8 mouse cellular contexts compared by ENCODE assay signal in the genomic region with DNA sequence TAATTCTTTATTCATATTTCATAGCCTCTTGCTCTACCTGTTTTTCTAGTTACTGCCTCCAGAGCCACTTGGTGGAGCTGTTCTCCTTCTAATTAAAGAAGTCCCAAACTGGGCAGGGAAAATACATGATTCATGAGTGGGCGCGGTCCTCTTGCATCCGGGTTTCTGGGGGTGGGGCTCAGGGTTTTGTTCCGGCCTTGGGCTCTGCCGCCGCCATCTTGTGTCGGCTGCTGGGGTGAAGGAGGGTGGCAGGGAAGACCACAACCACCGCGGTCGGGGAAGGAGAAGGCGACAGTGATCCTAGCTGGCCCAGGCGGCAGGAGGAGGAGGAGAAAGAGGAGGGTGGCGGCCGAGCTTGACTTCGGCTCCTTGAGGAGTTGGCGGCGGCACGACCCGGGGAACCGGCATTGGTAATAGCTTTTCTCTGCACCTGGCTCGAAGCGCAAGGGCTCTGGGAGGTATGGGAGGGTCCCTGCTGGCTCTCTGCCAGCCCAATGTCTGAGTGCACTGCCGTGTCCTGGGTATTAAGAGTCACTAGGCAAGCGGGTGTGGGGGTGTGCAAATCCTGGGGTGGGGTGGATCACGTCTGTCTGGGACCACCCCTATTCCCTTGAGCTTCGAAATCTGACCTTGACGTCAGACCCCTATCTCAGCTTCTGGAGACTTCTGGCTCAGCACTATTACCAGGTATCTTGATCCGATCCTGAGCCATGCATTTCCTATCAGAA. TPM values are rescaled to one million over a fixed set of nuclear protein-coding genes. Genes with fewer than 3 reads are reported as not detected.
DNase-seq lines count a peak whose midpoint lies in the region; ATAC-seq and TF ChIP-seq lines count a peak whose summit lies in the region.

No protein-coding gene starts in this region.

- H3K9me3 ChIP-seq in heart, embryonic 15.5 days (replicated peaks) = no peaks in the 10 kb centered on the region
- no peaks in the 10 kb centered on the region for H3K9me3 ChIP-seq in liver, embryonic 14.5 days (ENCODE audit: control insufficient read depth, low read length)
- no peaks in the 10 kb centered on the region for H3K9me3 ChIP-seq in neural tube, embryonic 11.5 days (ENCODE audit: control insufficient read depth, low read length)
- no peaks in the 10 kb centered on the region for H3K9me3 ChIP-seq in stomach, postnatal 0 days (ENCODE audit: control insufficient read depth, low read length)

- no peak for TF ChIP-seq EP300 in liver, embryonic 14.5 days (IDR thresholded peaks at IDR 0.05; ENCODE audit: low read depth)
- TF ChIP-seq EP300 in stomach, postnatal 0 days (optimal IDR thresholded peaks at IDR 0.05) = peak; percentile 31

- H3K9ac ChIP-seq in heart, embryonic 15.5 days = peak overlapping the region; percentile 75
- peak overlapping the region; percentile 81 for H3K9ac ChIP-seq in liver, embryonic 14.5 days (replicated peaks)
- peak overlapping the region; percentile 79 for H3K9ac ChIP-seq in neural tube, embryonic 11.5 days (ENCODE audit: low read length)
- peak overlapping the region; percentile 74 for H3K9ac ChIP-seq in stomach, postnatal 0 days (ENCODE audit: low read length)

- H3K4me2 ChIP-seq in heart, embryonic 15.5 days = peak overlapping the region; percentile 63
- H3K4me2 ChIP-seq in liver, embryonic 14.5 days (ENCODE audit: low read depth) = peak overlapping the region; percentile 81
- peak overlapping the region; percentile 46 for H3K4me2 ChIP-seq in neural tube, embryonic 11.5 days (ENCODE audit: low read depth)
- peak overlapping the region; percentile 50 for H3K4me2 ChIP-seq in stomach, postnatal 0 days (replicated peaks; ENCODE audit: low read depth)

- peaks cover 17% of the 10 kb centered on the region for H3K4me1 ChIP-seq in heart, embryonic 15.5 days (replicated peaks)
- H3K4me1 ChIP-seq in liver, embryonic 14.5 days (replicated peaks; ENCODE audit: control insufficient read depth in 2 of 2, insufficient read depth in 2 of 2, low read length in 1 of 2) = peaks cover 0 to 2% of the 10 kb centered on the region in 2 experiments; a peak in 1 of 4 replicates
- H3K4me1 ChIP-seq in neural tube, embryonic 11.5 days (ENCODE audit: control insufficient read depth, insufficient read depth, low read length) = peaks cover 3% of the 10 kb centered on the region; the same call in 1 of the 2 replicates
- no peaks in the 10 kb centered on the region for H3K4me1 ChIP-seq in stomach, postnatal 0 days (replicated peaks; ENCODE audit: control insufficient read depth, insufficient read depth)

- peak; percentile 75 for DNase-seq in c-Kit-negative CD71-positive TER-119-positive erythroid progenitor cells, embryonic 14.5 days (ENCODE audit: low read depth, low spot score)
- DNase-seq in fibroblast of lung, adult 2 months (ENCODE audit: low read depth) = peak; percentile 45
- DNase-seq in kidney, postnatal 25 days = peak; percentile 90 to 91
- DNase-seq in liver, embryonic 14.5 days (ENCODE audit: low read depth in 3 of 3, low spot score in 3 of 3) = peak; percentile 79 to 88 (median 84)
- peak; percentile 86 for DNase-seq in neural tube, embryonic 11.5 days (ENCODE audit: low spot score)
- peak; percentile 85 for DNase-seq in stomach, postnatal 0 days (ENCODE audit: low spot score)

- H3K36me3 ChIP-seq in heart, embryonic 15.5 days = no peaks in the 10 kb centered on the region
- peaks cover 2% of the 10 kb centered on the region; the same call in 1 of the 2 replicates for H3K36me3 ChIP-seq in liver, embryonic 14.5 days (replicated peaks; ENCODE audit: control insufficient read depth, insufficient read depth, low read depth)
- H3K36me3 ChIP-seq in neural tube, embryonic 11.5 days (ENCODE audit: control insufficient read depth, insufficient read depth, low read length) = no peaks in the 10 kb centered on the region; the same call in 1 of the 2 replicates
- no peaks in the 10 kb centered on the region for H3K36me3 ChIP-seq in stomach, postnatal 0 days (ENCODE audit: control insufficient read depth, insufficient read depth, low read length)

- H3K27ac ChIP-seq in heart, embryonic 15.5 days = peak overlapping the region; percentile 85
- peak overlapping the region; percentile 63 for H3K27ac ChIP-seq in liver, embryonic 14.5 days
- H3K27ac ChIP-seq in neural tube, embryonic 11.5 days (ENCODE audit: low read depth, low read length) = peak overlapping the region; percentile 60; the same call in 1 of the 2 replicates
- peak overlapping the region; percentile 82 for H3K27ac ChIP-seq in stomach, postnatal 0 days (replicated peaks)

- H3K27me3 ChIP-seq in heart, embryonic 15.5 days = no peaks in the 10 kb centered on the region
- no peaks in the 10 kb centered on the region for H3K27me3 ChIP-seq in liver, embryonic 14.5 days (ENCODE audit: control insufficient read depth, insufficient read depth, low read length)
- H3K27me3 ChIP-seq in neural tube, embryonic 11.5 days (ENCODE audit: control insufficient read depth, insufficient read depth, low read length) = no peaks in the 10 kb centered on the region
- no peaks in the 10 kb centered on the region for H3K27me3 ChIP-seq in stomach, postnatal 0 days (ENCODE audit: control insufficient read depth, insufficient read depth, low read length)

- peak overlapping the region; percentile 72 for H3K4me3 ChIP-seq in heart, embryonic 15.5 days
- peak overlapping the region; percentile 79 to 94 for H3K4me3 ChIP-seq in liver, embryonic 14.5 days (ENCODE audit: insufficient read depth in 1 of 2, low read depth in 2 of 2, low read length in 2 of 2)
- peak overlapping the region; percentile 57 for H3K4me3 ChIP-seq in neural tube, embryonic 11.5 days (ENCODE audit: low read depth, low read length)
- peak overlapping the region; percentile 58 for H3K4me3 ChIP-seq in stomach, postnatal 0 days (ENCODE audit: low read depth, low read length)

- ATAC-seq in CD4-positive, CD25-positive, alpha-beta regulatory T cell, adult 4 months = peak; percentile 77
- ATAC-seq in heart, embryonic 15.5 days (replicated peaks; ENCODE audit: insufficient number of reproducible peaks, insufficient read depth, low FRiP score, low read depth) = peak; percentile 83
- peak; percentile 83 for ATAC-seq in liver, embryonic 14.5 days (ENCODE audit: insufficient read depth)
- peak; percentile 88 for ATAC-seq in neural tube, embryonic 11.5 days (ENCODE audit: insufficient read depth, low FRiP score, low TSS enrichment)
- ATAC-seq in stomach, postnatal 0 days (ENCODE audit: low FRiP score, low TSS enrichment) = peak; percentile 93

- WGBS in heart, embryonic 15.5 days = 17% methylated on average over 24 of the region's 28 CpGs
- WGBS in liver, embryonic 14.5 days (ENCODE audit: insufficient replicate concordance) = 4% methylated on average over 25 of the region's 28 CpGs
- 25% methylated on average over 27 of the region's 28 CpGs for WGBS in neural tube, embryonic 11.5 days
- 14% methylated on average over 25 of the region's 28 CpGs for WGBS in stomach, postnatal 0 days

- TF ChIP-seq CTCF in liver, embryonic 14.5 days (IDR thresholded peaks at IDR 0.05; ENCODE audit: low read depth) = peak; percentile 67
- TF ChIP-seq CTCF in stomach, postnatal 0 days (IDR thresholded peaks at IDR 0.05; ENCODE audit: low read depth) = peak; percentile 78

RNA-seq across cellular contexts. Expression of gene Uba1, which starts 4.8 kb away (rescaled TPM):
- polyA plus RNA-seq in CD4-positive, CD25-positive, alpha-beta regulatory T cell, adult 4 months (2017; shearing (Covaris generic)) = 100 to 1,000 TPM; 112 to 149 TPM
- polyA plus RNA-seq in heart, embryonic 15.5 days (2015; fragmentation: Nextera tagmentation; extraction: Ambion mirVana) = 140 and 167 TPM in 2 replicates
- polyA plus RNA-seq in liver, embryonic 14.5 days (2012; rRNA removed) = 93.8 and 94.4 TPM in 2 replicates
- 70.7 and 73.6 TPM in 2 replicates for polyA plus RNA-seq in liver, embryonic 14.5 days (2014; fragmentation: Nextera tagmentation; extraction: Ambion mirVana)
- polyA plus RNA-seq in neural tube, embryonic 11.5 days (2014; fragmentation: Nextera tagmentation; extraction: Ambion mirVana) = 324 and 355 TPM in 2 replicates
- 89.4 and 93.1 TPM in 2 replicates for polyA plus RNA-seq in stomach, postnatal 0 days (2015; fragmentation: Nextera tagmentation; extraction: Ambion mirVana)

RNA-seq across cellular contexts. Expression of gene Cdk16, which starts 24.9 kb away (rescaled TPM):
- 10 to 100 TPM; 10.3 to 11.1 TPM for polyA plus RNA-seq in CD4-positive, CD25-positive, alpha-beta regulatory T cell, adult 4 months (2017; shearing (Covaris generic))
- polyA plus RNA-seq in heart, embryonic 15.5 days (2015; fragmentation: Nextera tagmentation; extraction: Ambion mirVana) = 107 and 136 TPM in 2 replicates
- polyA plus RNA-seq in liver, embryonic 14.5 days (2012; rRNA removed) = 45.5 and 47.9 TPM in 2 replicates
- 18.1 and 22.2 TPM in 2 replicates for polyA plus RNA-seq in liver, embryonic 14.5 days (2014; fragmentation: Nextera tagmentation; extraction: Ambion mirVana)
- polyA plus RNA-seq in neural tube, embryonic 11.5 days (2014; fragmentation: Nextera tagmentation; extraction: Ambion mirVana) = 123 and 126 TPM in 2 replicates
- 47.3 and 53.5 TPM in 2 replicates for polyA plus RNA-seq in stomach, postnatal 0 days (2015; fragmentation: Nextera tagmentation; extraction: Ambion mirVana)

RNA-seq across cellular contexts. Expression of gene Usp11, which starts 40.8 kb away (rescaled TPM):
- polyA plus RNA-seq in CD4-positive, CD25-positive, alpha-beta regulatory T cell, adult 4 months (2017; shearing (Covaris generic)) = 10 to 100 TPM; 17.7 to 21.0 TPM
- 27.4 and 35.5 TPM in 2 replicates for polyA plus RNA-seq in heart, embryonic 15.5 days (2015; fragmentation: Nextera tagmentation; extraction: Ambion mirVana)
- 5.9 and 6.3 TPM in 2 replicates for polyA plus RNA-seq in liver, embryonic 14.5 days (2012; rRNA removed)
- polyA plus RNA-seq in liver, embryonic 14.5 days (2014; fragmentation: Nextera tagmentation; extraction: Ambion mirVana) = 4.8 and 5.6 TPM in 2 replicates
- 85.9 and 95.5 TPM in 2 replicates for polyA plus RNA-seq in neural tube, embryonic 11.5 days (2014; fragmentation: Nextera tagmentation; extraction: Ambion mirVana)
- polyA plus RNA-seq in stomach, postnatal 0 days (2015; fragmentation: Nextera tagmentation; extraction: Ambion mirVana) = 3.8 and 4.2 TPM in 2 replicates

RNA-seq across cellular contexts. Expression of gene Ndufb11, which starts 45.5 kb away (rescaled TPM):
- 100 to 1,000 TPM; 218 to 246 TPM for polyA plus RNA-seq in CD4-positive, CD25-positive, alpha-beta regulatory T cell, adult 4 months (2017; shearing (Covaris generic))
- 345 and 459 TPM in 2 replicates for polyA plus RNA-seq in heart, embryonic 15.5 days (2015; fragmentation: Nextera tagmentation; extraction: Ambion mirVana)
- 76.0 and 95.3 TPM in 2 replicates for polyA plus RNA-seq in liver, embryonic 14.5 days (2012; rRNA removed)
- polyA plus RNA-seq in liver, embryonic 14.5 days (2014; fragmentation: Nextera tagmentation; extraction: Ambion mirVana) = 192 and 199 TPM in 2 replicates
- polyA plus RNA-seq in neural tube, embryonic 11.5 days (2014; fragmentation: Nextera tagmentation; extraction: Ambion mirVana) = 188 and 191 TPM in 2 replicates
- 316 and 334 TPM in 2 replicates for polyA plus RNA-seq in stomach, postnatal 0 days (2015; fragmentation: Nextera tagmentation; extraction: Ambion mirVana)

RNA-seq across cellular contexts. Expression of gene Rbm10, which starts 45.6 kb away (rescaled TPM):
- 10 to 100 TPM; 37.6 to 61.7 TPM for polyA plus RNA-seq in CD4-positive, CD25-positive, alpha-beta regulatory T cell, adult 4 months (2017; shearing (Covaris generic))
- polyA plus RNA-seq in heart, embryonic 15.5 days (2015; fragmentation: Nextera tagmentation; extraction: Ambion mirVana) = 33.2 and 45.0 TPM in 2 replicates
- 22.7 and 25.8 TPM in 2 replicates for polyA plus RNA-seq in liver, embryonic 14.5 days (2012; rRNA removed)
- polyA plus RNA-seq in liver, embryonic 14.5 days (2014; fragmentation: Nextera tagmentation; extraction: Ambion mirVana) = 23.2 and 26.4 TPM in 2 replicates
- 75.9 and 76.0 TPM in 2 replicates for polyA plus RNA-seq in neural tube, embryonic 11.5 days (2014; fragmentation: Nextera tagmentation; extraction: Ambion mirVana)
- polyA plus RNA-seq in stomach, postnatal 0 days (2015; fragmentation: Nextera tagmentation; extraction: Ambion mirVana) = 17.5 and 17.9 TPM in 2 replicates

Comparison
In these comparisons a context has a peak if more than half of its experiments do, and no peak if none do; other contexts are left out.
1. Peak in every context shown above with its lines: DNase-seq, ATAC-seq, H3K4me3 ChIP-seq and H3K27ac ChIP-seq.